8 mouse cellular contexts compared by ENCODE assay signal in the genomic region with DNA sequence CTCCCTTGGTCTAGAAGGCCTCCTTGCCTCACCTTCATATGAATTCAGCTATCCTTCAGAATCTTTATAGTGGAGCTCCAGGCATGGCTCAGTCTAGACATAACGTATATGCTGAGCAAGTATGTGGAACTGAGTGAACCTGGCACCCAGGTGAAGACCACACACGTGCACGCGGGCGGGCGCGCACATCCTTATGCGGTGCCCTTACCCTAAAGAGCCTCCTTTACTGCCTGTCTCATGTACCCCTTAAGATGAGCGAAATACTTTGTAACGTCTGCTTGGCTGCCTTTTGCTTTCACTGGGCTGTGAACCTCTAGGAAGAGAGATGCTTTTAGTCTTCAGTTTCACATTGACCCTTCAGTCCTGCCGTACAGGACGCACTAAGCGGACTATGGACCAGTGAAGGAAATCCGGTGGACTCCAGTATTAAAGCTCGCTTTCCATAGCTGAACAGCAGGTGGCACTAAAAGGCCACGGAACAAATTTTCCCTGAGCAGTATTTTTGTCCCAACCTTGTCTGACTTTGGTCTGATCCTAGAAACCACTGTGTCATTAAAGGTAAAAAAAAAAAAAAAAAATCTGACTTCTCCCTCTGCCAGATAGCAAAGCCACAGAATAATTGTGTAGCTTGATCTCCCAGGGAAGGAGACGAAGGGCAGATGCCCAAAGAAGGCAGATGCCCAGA. TPM values are rescaled to one million over a fixed set of nuclear protein-coding genes. Genes with fewer than 3 reads are reported as not detected.
DNase-seq lines count a peak whose midpoint lies in the region; ATAC-seq lines count a peak whose summit lies in the region.

No protein-coding gene starts in this region.

- peak; percentile 50 for DNase-seq in midbrain, embryonic 10.5 days (ENCODE audit: low spot score)
- peak; percentile 72 for DNase-seq in NIH3T3 (ENCODE audit: low read depth)
- DNase-seq in cerebellum, adult 8-10 months, result peak; percentile 55
- peak; percentile 35 for DNase-seq in gastrocnemius, postnatal 25 days
- peak; percentile 71 to 80 for DNase-seq in layer of hippocampus, postnatal 10 days (ENCODE audit: low spot score in 2 of 2)

- no peaks in the 10 kb centered on the region for H3K9me3 ChIP-seq in midbrain, embryonic 10.5 days (replicated peaks)
- no peaks in the 10 kb centered on the region for H3K9me3 ChIP-seq in midbrain, embryonic 13.5 days

- WGBS in midbrain, embryonic 10.5 days, result 62% methylated on average over 17 of the region's 17 CpGs
- WGBS in midbrain, embryonic 13.5 days, result 57% methylated on average over 17 of the region's 17 CpGs

- no peaks in the 10 kb centered on the region for H3K27me3 ChIP-seq in midbrain, embryonic 10.5 days (ENCODE audit: low read depth, poor library complexity, severe bottlenecking)
- H3K27me3 ChIP-seq in midbrain, embryonic 13.5 days, result no peaks in the 10 kb centered on the region

- ATAC-seq in midbrain, embryonic 13.5 days, result no peak
- ATAC-seq in megakaryocyte progenitor cell, adult 5-6 weeks (replicated peaks; ENCODE audit: poor library complexity), result 0 out of 2 replicates have a peak, but pooled peaks have one; percentile 21
- no peak for ATAC-seq in erythroid progenitor cell, adult 5-6 weeks (replicated peaks; ENCODE audit: low FRiP score, poor library complexity, severe bottlenecking)

- no peak overlapping the region for H3K27ac ChIP-seq in midbrain, embryonic 10.5 days (replicated peaks)
- no peak overlapping the region for H3K27ac ChIP-seq in midbrain, embryonic 13.5 days

- H3K4me1 ChIP-seq in midbrain, embryonic 10.5 days, result peaks cover 37% of the 10 kb centered on the region
- H3K4me1 ChIP-seq in midbrain, embryonic 13.5 days (replicated peaks), result peaks cover 41% of the 10 kb centered on the region

- no peak overlapping the region for H3K4me3 ChIP-seq in midbrain, embryonic 10.5 days
- H3K4me3 ChIP-seq in midbrain, embryonic 13.5 days (replicated peaks), result no peak overlapping the region

- no peak overlapping the region for H3K9ac ChIP-seq in midbrain, embryonic 13.5 days (replicated peaks)

- H3K36me3 ChIP-seq in midbrain, embryonic 10.5 days, result 0 out of 2 replicates have a peak, but pooled peaks cover 4% of the 10 kb centered on the region
- no peaks in the 10 kb centered on the region for H3K36me3 ChIP-seq in midbrain, embryonic 13.5 days

- H3K4me2 ChIP-seq in midbrain, embryonic 13.5 days (replicated peaks), result no peak overlapping the region

RNA-seq across cellular contexts. Expression of a gene that starts 3.6 kb away (rescaled TPM):
- 63.3 and 65.6 TPM in 2 replicates for polyA plus RNA-seq in midbrain, embryonic 10.5 days (2016; fragmentation: Nextera tagmentation; extraction: Ambion mirVana)
- 62.0 and 62.7 TPM in 2 replicates for polyA plus RNA-seq in midbrain, embryonic 13.5 days (2015; fragmentation: Nextera tagmentation; extraction: Ambion mirVana)
- total RNA-seq in gastrocnemius, postnatal 25 days (2021), result 10 to 100 TPM; 17.3 to 20.5 TPM
- 10 to 100 TPM; 33.9 to 36.0 TPM for total RNA-seq in layer of hippocampus, postnatal 10 days (2021)
- total RNA-seq in megakaryocyte progenitor cell, adult 5-6 weeks (2015), result 28.7 and 29.6 TPM in 2 replicates
- total RNA-seq in megakaryocyte progenitor cell, adult 5-6 weeks (2017), result 23.3 and 28.1 TPM in 2 replicates
- 1.8 TPM in 1 of 2 replicates, not detected in the other for total RNA-seq in erythroid progenitor cell, adult 5-6 weeks (2015; ENCODE audit: low replicate concordance)
- total RNA-seq in erythroid progenitor cell, adult 5-6 weeks (2017; ENCODE audit: low replicate concordance), result 18.2 TPM in 1 of 2 replicates, not detected in the other

RNA-seq across cellular contexts. Expression of a gene that starts 3.9 kb away (rescaled TPM):
- polyA plus RNA-seq in midbrain, embryonic 10.5 days (2016; fragmentation: Nextera tagmentation; extraction: Ambion mirVana), result 13.5 and 15.1 TPM in 2 replicates
- 5.2 and 6.3 TPM in 2 replicates for polyA plus RNA-seq in midbrain, embryonic 13.5 days (2015; fragmentation: Nextera tagmentation; extraction: Ambion mirVana)
- under 1 TPM; 0.10 to 0.21 TPM for total RNA-seq in gastrocnemius, postnatal 25 days (2021)
- 1 to 10 TPM; 2.0 to 2.3 TPM for total RNA-seq in layer of hippocampus, postnatal 10 days (2021)
- 18.7 and 26.8 TPM in 2 replicates for total RNA-seq in megakaryocyte progenitor cell, adult 5-6 weeks (2015)
- 14.3 and 16.2 TPM in 2 replicates for total RNA-seq in megakaryocyte progenitor cell, adult 5-6 weeks (2017)
- 80.0 and 122 TPM in 2 replicates for total RNA-seq in erythroid progenitor cell, adult 5-6 weeks (2015; ENCODE audit: low replicate concordance)
- 92.7 and 96.0 TPM in 2 replicates for total RNA-seq in erythroid progenitor cell, adult 5-6 weeks (2017; ENCODE audit: low replicate concordance)

RNA-seq across cellular contexts. Expression of a gene that starts 34.3 kb away (rescaled TPM):
- polyA plus RNA-seq in midbrain, embryonic 10.5 days (2016; fragmentation: Nextera tagmentation; extraction: Ambion mirVana), result 7.3 and 9.2 TPM in 2 replicates
- polyA plus RNA-seq in midbrain, embryonic 13.5 days (2015; fragmentation: Nextera tagmentation; extraction: Ambion mirVana), result 5.5 and 5.7 TPM in 2 replicates
- 10 to 100 TPM; 59.5 to 75.2 TPM for total RNA-seq in gastrocnemius, postnatal 25 days (2021)
- 10 to 100 TPM; 44.8 TPM for total RNA-seq in layer of hippocampus, postnatal 10 days (2021)
- not detected in 2 replicates for total RNA-seq in megakaryocyte progenitor cell, adult 5-6 weeks (2015)
- total RNA-seq in megakaryocyte progenitor cell, adult 5-6 weeks (2017), result 0.12 TPM in 1 of 2 replicates, not detected in the other
- total RNA-seq in erythroid progenitor cell, adult 5-6 weeks (2015; ENCODE audit: low replicate concordance), result not detected in 2 replicates
- total RNA-seq in erythroid progenitor cell, adult 5-6 weeks (2017; ENCODE audit: low replicate concordance), result 0.45 TPM in 1 of 2 replicates, not detected in the other

RNA-seq across cellular contexts. Expression of a gene that starts 48.6 kb away (rescaled TPM):
- 3.4 and 4.2 TPM in 2 replicates for polyA plus RNA-seq in midbrain, embryonic 10.5 days (2016; fragmentation: Nextera tagmentation; extraction: Ambion mirVana)
- polyA plus RNA-seq in midbrain, embryonic 13.5 days (2015; fragmentation: Nextera tagmentation; extraction: Ambion mirVana), result 8.3 and 8.5 TPM in 2 replicates
- not detected for total RNA-seq in gastrocnemius, postnatal 25 days (2021)
- total RNA-seq in layer of hippocampus, postnatal 10 days (2021), result 10 to 100 TPM in 1 of 2 experiments, 1 to 10 TPM in 1; 8.0 to 10.0 TPM
- total RNA-seq in megakaryocyte progenitor cell, adult 5-6 weeks (2015), result not detected in 2 replicates
- total RNA-seq in megakaryocyte progenitor cell, adult 5-6 weeks (2017), result not detected in 2 replicates
- total RNA-seq in erythroid progenitor cell, adult 5-6 weeks (2015; ENCODE audit: low replicate concordance), result not detected in 2 replicates
- not detected in 2 replicates for total RNA-seq in erythroid progenitor cell, adult 5-6 weeks (2017; ENCODE audit: low replicate concordance)

Comparison
In these comparisons a context has a peak if more than half of its experiments do, and no peak if none do; other contexts are left out.
1. RNA of a gene that starts 3.9 kb away (total RNA-seq): 80.0 to 122 TPM in erythroid progenitor cell, adult 5-6 weeks and 14.3 to 26.8 TPM in megakaryocyte progenitor cell, adult 5-6 weeks; 2.0 to 2.3 TPM in layer of hippocampus, postnatal 10 days and 0.10 to 0.21 TPM in gastrocnemius, postnatal 25 days; every median in the first group is over 4 times any median in the second.
2. RNA of a gene that starts 34.3 kb away (total RNA-seq): 59.5 to 75.2 TPM in gastrocnemius, postnatal 25 days and 44.8 TPM in layer of hippocampus, postnatal 10 days; 0.45 TPM in erythroid progenitor cell, adult 5-6 weeks and 0.12 TPM in megakaryocyte progenitor cell, adult 5-6 weeks; every median in the first group is over 10 times any median in the second.
3. Peak in every context shown above with its lines, with median percentiles within 50 percentile points of each other: DNase-seq.